Mouse (Mus musculus) T-helper 1 cell (primary cell): ENCODE data around the gene Pde11a.

Experiments used
- in situ Hi-C: fragments of 300-600 bp; cut with MboI, MseI; formaldehyde crosslinking; loops from one replicate; pipeline ENCODE4 v1.15.1; 2025; ENCODE audit warnings: high pct_unique_total_duplicates

Gene Pde11a

GRCm38 (mm10) chr2:76338215-76339156 lies at the start of gene Pde11a:
Gene Pde11a (minus strand): TSS chr2:76338774.
- in situ Hi-C loops: loop anchor here (5.0 to 10.0 kb wide), 2 partner anchors 211 to 524 kb away; no protein-coding TSS in a partner anchor

- in situ Hi-C loops: loop anchor here (25.0 kb wide), 1 partner anchor 1526 kb away; no protein-coding TSS in a partner anchor
These were observed 48.0 kb upstream of the Pde11a start for GRCm38 (mm10) chr2:76386531-76386930.

GRCm38 (mm10) chr2:76378646-76379045 lies 40.1 kb upstream of the Pde11a start:
- in situ Hi-C loops: loop anchor here (25.0 kb wide), 1 partner anchor 1534 kb away; no protein-coding TSS in a partner anchor

GRCm38 (mm10) chr2:76374544-76375206 lies 36.1 kb upstream of the Pde11a start:
- in situ Hi-C loops: loop anchor here (25.0 kb wide), 1 partner anchor 1538 kb away; no protein-coding TSS in a partner anchor

GRCm38 (mm10) chr2:76372244-76372643 lies 33.7 kb upstream of the Pde11a start:
- in situ Hi-C loops: no loop called here

GRCm38 (mm10) chr2:76370656-76370922 lies 32.0 kb upstream of the Pde11a start:
- in situ Hi-C loops: no loop called here

- in situ Hi-C loops: no loop called here
These were observed 31.5 kb upstream of the Pde11a start, which contains the start of gene Rbm45 for GRCm38 (mm10) chr2:76369821-76370655. Gene Rbm45 (plus strand): TSS chr2:76369984.

- in situ Hi-C loops: no loop called here
These were observed 30.5 kb upstream of the Pde11a start for GRCm38 (mm10) chr2:76368861-76369660.

GRCm38 (mm10) chr2:76367188-76367922 lies 28.8 kb upstream of the Pde11a start:
- in situ Hi-C loops: no loop called here

- in situ Hi-C loops: no loop called here
These were observed 27.2 kb upstream of the Pde11a start for GRCm38 (mm10) chr2:76365811-76366210.

GRCm38 (mm10) chr2:76362111-76362510 lies 23.5 kb upstream of the Pde11a start:
- in situ Hi-C loops: no loop called here

- in situ Hi-C loops: no loop called here
These were observed 21.7 kb upstream of the Pde11a start, which contains the start of gene Cyct for GRCm38 (mm10) chr2:76360226-76360625. Gene Cyct (minus strand): TSS chr2:76360450.

- in situ Hi-C loops: no loop called here
These were observed 9.3 kb upstream of the Pde11a start for GRCm38 (mm10) chr2:76347839-76348238.

GRCm38 (mm10) chr2:76342146-76342545 lies 3.6 kb upstream of the Pde11a start:
- in situ Hi-C loops: no loop called here

GRCm38 (mm10) chr2:76334596-76334995 lies 4.0 kb downstream of the Pde11a start:
- in situ Hi-C loops: loop anchor here (10.0 kb wide), 1 partner anchor 520 kb away; no protein-coding TSS in a partner anchor

- in situ Hi-C loops: loop anchor here (10.0 kb wide), 1 partner anchor 517 kb away; no protein-coding TSS in a partner anchor
These were observed 6.3 kb downstream of the Pde11a start for GRCm38 (mm10) chr2:76332161-76332805.

GRCm38 (mm10) chr2:76330081-76330480 lies 8.5 kb downstream of the Pde11a start:
- in situ Hi-C loops: loop anchor here (10.0 kb wide), 1 partner anchor 515 kb away; no protein-coding TSS in a partner anchor

GRCm38 (mm10) chr2:76326161-76326560 lies 12.4 kb downstream of the Pde11a start:
- in situ Hi-C loops: no loop called here

GRCm38 (mm10) chr2:76324463-76324862 lies 14.1 kb downstream of the Pde11a start:
- in situ Hi-C loops: no loop called here
